Mouse (Mus musculus): ENCODE results near the gene Gnaz. TPM values are rescaled to one million over a fixed set of nuclear protein-coding genes. Genes with fewer than 3 reads are reported as not detected.

Gene Gnaz
- total RNA-seq, 1 experiment from 2014 or later: 3.5 TPM

DNA sequence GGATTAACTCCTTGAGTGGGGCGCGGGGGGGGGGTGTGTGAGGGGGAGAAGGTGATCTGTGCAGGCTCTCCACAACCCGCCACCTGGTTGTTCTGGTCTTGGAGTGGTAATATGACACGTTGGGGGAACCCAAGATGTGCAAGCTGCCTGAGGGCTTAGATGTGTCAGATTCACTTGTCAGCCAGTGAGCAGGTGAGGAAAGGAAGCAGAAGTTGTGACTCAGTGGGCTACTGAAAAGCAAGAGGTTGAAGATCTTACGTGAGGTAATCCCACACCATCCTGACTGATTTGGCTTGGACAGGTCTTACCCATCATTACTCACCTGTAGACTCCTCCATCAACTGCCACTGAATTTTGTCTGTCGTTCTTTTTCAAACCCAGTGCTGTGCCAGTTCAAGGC, 95.6 kb downstream of the Gnaz start:
- no peak for DNase-seq

DNA sequence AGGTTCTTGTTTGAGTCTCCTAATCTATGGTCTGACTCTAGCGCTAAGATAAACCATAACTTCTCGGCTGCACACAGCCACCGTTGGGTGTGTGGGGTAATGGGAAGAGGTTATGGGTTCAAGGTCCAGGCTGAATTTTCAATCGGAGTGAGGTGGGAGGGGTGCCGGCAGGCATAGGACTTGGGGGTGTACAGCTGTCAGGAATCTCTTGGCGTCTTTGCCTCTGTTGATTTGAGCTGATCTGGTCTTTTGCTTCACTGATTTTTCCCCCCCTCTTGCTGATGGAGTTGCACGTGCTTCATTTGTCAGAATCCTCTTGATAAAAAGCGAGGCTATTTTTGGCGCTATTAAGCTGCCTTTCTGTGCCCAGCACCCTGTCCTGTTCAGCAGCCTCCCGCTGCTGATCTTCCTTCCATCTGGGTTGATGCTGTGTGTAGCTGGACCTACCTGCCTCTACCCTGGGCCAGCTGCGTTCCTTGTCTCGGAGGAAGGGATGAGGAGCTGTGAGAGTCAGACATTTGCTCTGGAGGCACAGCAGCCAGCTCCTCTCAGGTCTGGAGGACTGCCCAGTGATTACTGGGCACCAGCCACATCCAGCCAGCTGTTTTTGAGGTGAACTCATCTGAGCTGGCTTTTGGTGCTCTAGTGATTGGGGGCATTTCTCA, 96.5 kb downstream of the Gnaz start:
- DNase-seq: peak; percentile 26

DNA sequence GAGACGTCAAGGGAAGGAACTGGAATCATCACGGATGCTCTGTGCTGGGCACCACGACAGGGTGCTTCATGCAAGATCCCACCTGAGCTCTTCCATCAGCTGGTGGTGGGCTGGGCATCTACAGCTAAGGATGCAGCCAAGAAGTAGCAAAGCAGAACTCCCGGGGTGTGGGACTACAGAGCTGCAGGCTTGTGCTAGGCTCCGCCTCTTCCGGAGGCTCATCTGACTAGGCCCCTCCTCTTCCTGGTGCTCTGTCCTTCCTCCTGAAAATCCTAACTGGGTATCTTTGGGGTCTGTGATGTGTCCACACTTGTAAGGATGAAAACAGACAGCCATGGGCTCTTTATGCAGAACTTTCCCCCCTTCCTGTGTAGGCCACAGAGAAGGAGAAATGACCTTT, 98.7 kb downstream of the Gnaz start:
- no peak for DNase-seq

Other genes starting within 250 kb of the Gnaz start
- gene Rsph14, start 65.4 kb downstream of the Gnaz start, total RNA-seq (2021): 0.52 TPM in 1 of 2 replicates, not detected in the other
- 14.8 and 21.8 TPM in 2 replicates for gene Rab36, start 69.9 kb downstream of the Gnaz start, total RNA-seq (2021)
- gene Bcr, start 93.4 kb downstream of the Gnaz start, total RNA-seq (2021): 31.3 and 41.0 TPM in 2 replicates
- 53.3 and 63.5 TPM in 2 replicates for gene Specc1l, start 244.9 kb downstream of the Gnaz start, total RNA-seq (2021)

Measured in adrenal gland, postnatal 25 days (tissue).